Mouse (Mus musculus): ENCODE measurements around the gene Gm14399.
"Not testable (repeated sequence)": the region's sequence is repeated elsewhere in the genome, so short reads cannot be mapped to it uniquely, and the experiment has no call there.

- TF ChIP-seq CTCF (IDR thresholded peaks at IDR 0.05; ENCODE audit: control insufficient read depth, insufficient read depth, insufficient replicate concordance, low read depth, low read length); POLR2A (IDR thresholded peaks at IDR 0.05; ENCODE audit: control insufficient read depth, low read depth, low read length): not testable (repeated sequence)
These were observed 37.2 kb upstream of the Gm14399 start for GRCm38 (mm10) chr2:175179008-175179407.

Data from testis, adult 2 months (tissue).